Mouse (Mus musculus) testis, adult 2 months (tissue): Measurements from ENCODE around the gene Retnlb. TPM values are rescaled to one million over a fixed set of nuclear protein-coding genes. Genes with fewer than 3 reads are reported as not detected.
"Not testable (repeated sequence)": the region's sequence is repeated elsewhere in the genome, so short reads cannot be mapped to it uniquely, and the experiment has no call there.

Source experiments
- H3K27ac ChIP-seq: fragments of 200-500 bp; 2 replicates; pipeline ENCODE4 v1.5.1; 2012; ENCODE audit warnings: low read depth, low read length; ENCODE audit not compliant: control insufficient read depth, insufficient read depth
- H3K27me3 ChIP-seq: fragments of 200-500 bp; 2 replicates; pipeline ENCODE4 v1.6.1; 2012; ENCODE audit warnings: mild to moderate bottlenecking, low read length, moderate library complexity; ENCODE audit not compliant: control insufficient read depth, insufficient read depth
- H3K36me3 ChIP-seq: fragments of 200-500 bp; 2 replicates; pipeline ENCODE4 v1.6.1; 2012; ENCODE audit warnings: mild to moderate bottlenecking, low read length; ENCODE audit not compliant: control insufficient read depth, insufficient read depth
- H3K4me1 ChIP-seq: fragments of 200-500 bp; 2 replicates; pipeline ENCODE4 v1.6.1; 2012; ENCODE audit warnings: low read length; ENCODE audit not compliant: control insufficient read depth, insufficient read depth
- H3K4me3 ChIP-seq: fragments of 200-500 bp; 2 replicates; pipeline ENCODE4 v1.5.1; 2012; ENCODE audit warnings: low read depth, mild to moderate bottlenecking, low read length, moderate library complexity, mixed read lengths; ENCODE audit not compliant: control insufficient read depth
- CTCF ChIP-seq: fragments of 200-500 bp; IDR thresholded peaks from 2 replicates; pipeline ENCODE4 v1.5.1; 2012; ENCODE audit warnings: low read depth, mild to moderate bottlenecking, inconsistent platforms, low read length, moderate library complexity; ENCODE audit not compliant: control insufficient read depth, insufficient read depth, insufficient replicate concordance
- POLR2A ChIP-seq: fragments of 200-500 bp; IDR thresholded peaks from 2 replicates; pipeline ENCODE4 v1.6.1; 2012; ENCODE audit warnings: low read depth, mild to moderate bottlenecking, inconsistent platforms, low read length, moderate library complexity; ENCODE audit not compliant: control insufficient read depth
- polyA plus RNA-seq: library from polyadenylated mRNA; depleted of rRNA; stranded (reverse); fragments of >200 nt; gene quantifications from 2 replicates; pipeline ENCODE4 v1.2.3, GENCODE M21; 2012; rRNA removed

The Retnlb gene
- polyA plus RNA-seq, 1 experiment = not detected

GRCm38 (mm10) chr16:48829060-48829459, 12.4 kb downstream of the Retnlb start:
- Histone ChIP-seq H3K4me1 (no peaks in the 10 kb centered on the region), H3K4me3 (no peak overlapping the region), H3K36me3 (no peaks in the 10 kb centered on the region)

GRCm38 (mm10) chr16:48832055-48832454, 15.4 kb downstream of the Retnlb start:
- no peaks in the 10 kb centered on the region for H3K27me3 ChIP-seq
- no peaks in the 10 kb centered on the region for H3K36me3 ChIP-seq
- H3K4me3 ChIP-seq = no peak overlapping the region
- no peak overlapping the region for H3K27ac ChIP-seq
- H3K4me1 ChIP-seq = no peaks in the 10 kb centered on the region
- TF ChIP-seq CTCF (no peak), POLR2A (no peak)

More at GRCm38 (mm10) chr16:48829060-48829459, 12.4 kb downstream of the Retnlb start:
- TF ChIP-seq CTCF (no peak), POLR2A (no peak)
- Histone ChIP-seq H3K27ac (no peak overlapping the region), H3K27me3 (no peaks in the 10 kb centered on the region)

GRCm38 (mm10) chr16:48833626-48834025, 17.0 kb downstream of the Retnlb start:
- not testable (repeated sequence) for H3K4me1 ChIP-seq, H3K27me3 ChIP-seq, H3K4me3 ChIP-seq, H3K27ac ChIP-seq, H3K36me3 ChIP-seq

- TF ChIP-seq POLR2A (no peak), CTCF (no peak)
- Histone ChIP-seq H3K4me1 (no peaks in the 10 kb centered on the region), H3K36me3 (no peaks in the 10 kb centered on the region), H3K27me3 (no peaks in the 10 kb centered on the region), H3K4me3 (no peak within 1 kb of the TSS), H3K27ac (no peak within 1 kb of the TSS)
Measured at GRCm38 (mm10) chr16:48842266-48842665, 25.6 kb downstream of the Retnlb start, which contains the start of gene Retnla. Retnla (plus strand) TSS chr16:48842551.

GRCm38 (mm10) chr16:48843671-48844386, 27.2 kb downstream of the Retnlb start:
- Histone ChIP-seq H3K36me3 (no peaks in the 10 kb centered on the region), H3K27ac (no peak overlapping the region), H3K4me3 (no peak overlapping the region), H3K4me1 (no peaks in the 10 kb centered on the region), H3K27me3 (no peaks in the 10 kb centered on the region)
- TF ChIP-seq CTCF (no peak), POLR2A (no peak)

- not testable (repeated sequence) for H3K27ac ChIP-seq, H3K4me3 ChIP-seq, H3K36me3 ChIP-seq, H3K4me1 ChIP-seq, H3K27me3 ChIP-seq
Measured at GRCm38 (mm10) chr16:48865004-48865403, 48.3 kb downstream of the Retnlb start.

GRCm38 (mm10) chr16:48867690-48868089, 51.0 kb downstream of the Retnlb start:
- Histone ChIP-seq H3K4me1 (no peaks in the 10 kb centered on the region), H3K4me3 (no peak overlapping the region), H3K27me3 (no peaks in the 10 kb centered on the region), H3K27ac (no peak overlapping the region), H3K36me3 (no peaks in the 10 kb centered on the region)
- TF ChIP-seq POLR2A (no peak), CTCF (no peak)

Other genes starting within 250 kb of the Retnlb start
- gene Trat1, start 44.8 kb upstream of the Retnlb start, polyA plus RNA-seq = 0.42 and 0.56 TPM in 2 replicates
- gene Retnla, start 25.7 kb downstream of the Retnlb start, polyA plus RNA-seq = 4.5 and 15.4 TPM in 2 replicates
- gene Retnlg, start 55.8 kb downstream of the Retnlb start, polyA plus RNA-seq = not detected in 2 replicates
- 4.7 and 6.2 TPM in 2 replicates for gene Dzip3, start 177.3 kb downstream of the Retnlb start, polyA plus RNA-seq
- gene Cip2a, start 177.3 kb downstream of the Retnlb start, polyA plus RNA-seq = 9.9 and 11.7 TPM in 2 replicates
- 1.8 and 2.0 TPM in 2 replicates for gene Myh15, start 240.6 kb downstream of the Retnlb start, polyA plus RNA-seq